Mouse (Mus musculus): ENCODE results near the gene D16Ertd472e. TPM values are rescaled to one million over a fixed set of nuclear protein-coding genes. Genes with fewer than 3 reads are reported as not detected.

D16Ertd472e gene
- polyA plus RNA-seq, 1 experiment from 2014 or later: 7.5 TPM

DNA sequence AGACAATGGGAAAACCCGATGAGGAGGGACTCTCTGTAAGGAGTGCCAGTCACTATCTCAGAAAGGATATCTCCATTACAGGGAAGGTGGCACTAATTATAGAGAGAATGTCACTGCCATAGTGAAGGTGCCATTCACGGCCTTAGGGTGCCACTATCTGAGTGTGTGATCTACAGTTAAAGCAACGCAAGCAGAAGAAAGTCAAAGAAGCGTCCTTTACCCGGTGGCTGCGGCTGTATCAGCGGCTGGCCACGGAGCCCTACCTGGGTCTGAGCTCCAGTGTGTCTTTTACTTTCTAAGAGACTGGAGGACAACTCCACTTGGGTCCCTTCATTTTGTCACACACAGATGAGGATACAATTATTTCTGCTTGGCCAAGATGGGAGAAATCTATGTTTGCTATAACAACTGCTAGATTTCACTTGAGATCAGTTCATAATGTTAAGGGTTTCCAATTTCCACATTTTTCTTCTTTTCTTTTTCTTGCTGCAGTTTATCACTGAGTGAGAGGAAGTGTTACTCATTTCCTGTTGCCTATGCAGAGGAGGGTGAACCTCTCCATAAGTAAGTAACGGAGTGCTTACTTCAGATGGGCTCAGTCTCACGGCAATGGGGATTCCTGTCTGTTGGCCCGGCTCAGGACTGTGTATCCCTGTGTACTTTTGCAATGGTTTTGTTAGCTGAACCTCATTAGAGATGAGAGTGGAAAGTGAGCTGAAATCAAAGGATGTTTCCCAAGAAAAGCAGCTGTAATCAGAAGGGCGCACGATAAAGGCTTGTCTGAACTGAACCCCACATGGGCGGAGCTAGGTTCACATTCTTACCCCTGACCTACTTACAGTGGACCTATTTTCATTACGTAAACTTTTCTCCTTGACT lies 13.2 kb downstream of the D16Ertd472e start:
- 90% methylated on average over 15 of the region's 15 CpGs for WGBS
- H3K36me3 ChIP-seq (replicated peaks): peaks cover 18% of the 10 kb centered on the region; the same call in 1 of the 2 replicates
- H3K27ac ChIP-seq: no peak overlapping the region
- H3K9me3 ChIP-seq: no peaks in the 10 kb centered on the region
- H3K4me3 ChIP-seq: no peak overlapping the region
- no peak for ATAC-seq (replicated peaks)
- no peaks in the 10 kb centered on the region for H3K27me3 ChIP-seq (replicated peaks)
- H3K4me2 ChIP-seq: no peak overlapping the region
- no peak overlapping the region for H3K9ac ChIP-seq
- no peaks in the 10 kb centered on the region for H3K4me1 ChIP-seq

DNA sequence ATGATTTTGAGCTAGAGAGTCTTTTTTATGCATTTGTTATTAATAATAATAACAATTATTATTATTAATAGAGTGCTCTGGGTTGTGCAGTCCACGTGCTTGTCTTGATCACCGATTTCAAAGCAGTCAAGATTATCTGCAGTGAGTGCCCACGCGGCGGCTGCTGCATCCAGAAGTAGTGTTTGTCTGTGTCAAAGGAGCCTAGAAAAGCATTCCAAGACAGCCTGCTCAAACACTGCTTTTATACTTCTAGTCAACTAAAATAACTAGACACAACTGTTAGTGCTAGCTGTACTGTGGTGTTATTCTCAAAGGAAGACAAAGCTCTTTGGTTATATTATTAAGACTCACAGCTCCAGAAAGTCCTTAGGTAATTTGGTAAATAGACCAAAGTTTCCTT lies 15.9 kb downstream of the D16Ertd472e start:
- 94% methylated on average over 5 of the region's 5 CpGs for WGBS
- no peak overlapping the region for H3K9ac ChIP-seq
- H3K4me3 ChIP-seq: no peak overlapping the region
- H3K27ac ChIP-seq: no peak overlapping the region
- H3K36me3 ChIP-seq (replicated peaks): peaks cover 18% of the 10 kb centered on the region; the same call in 1 of the 2 replicates
- H3K27me3 ChIP-seq (replicated peaks): no peaks in the 10 kb centered on the region
- no peak overlapping the region for H3K4me2 ChIP-seq
- H3K4me1 ChIP-seq: no peaks in the 10 kb centered on the region
- no peaks in the 10 kb centered on the region for H3K9me3 ChIP-seq
- ATAC-seq (replicated peaks): no peak

DNA sequence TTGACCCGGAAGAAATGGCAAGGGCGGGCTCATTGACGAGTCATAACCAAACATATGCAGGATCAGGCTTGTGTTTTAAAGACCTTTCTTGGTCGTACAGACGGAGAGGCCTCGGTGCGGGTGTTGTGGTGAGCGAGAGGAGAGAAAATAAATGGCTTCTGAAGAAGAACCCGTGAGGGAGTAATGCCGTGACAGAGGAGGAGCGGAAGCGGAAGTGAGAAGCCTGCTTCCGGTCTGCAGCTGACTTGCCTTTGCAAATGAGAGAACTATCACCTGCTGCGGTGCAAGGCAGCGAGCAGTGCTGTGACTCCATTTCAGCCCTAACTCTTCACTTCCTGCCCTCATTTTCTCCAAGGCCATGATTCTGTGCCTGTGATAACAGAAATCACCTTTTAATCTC lies 16.4 kb downstream of the D16Ertd472e start:
- Histone ChIP-seq H3K27me3 (replicated peaks) (no peaks in the 10 kb centered on the region), H3K27ac (no peak overlapping the region), H3K36me3 (replicated peaks) (peaks cover 18% of the 10 kb centered on the region; the same call in 1 of the 2 replicates), H3K9ac (no peak overlapping the region), H3K4me1 (no peaks in the 10 kb centered on the region), H3K4me2 (no peak overlapping the region), H3K4me3 (no peak overlapping the region), H3K9me3 (no peaks in the 10 kb centered on the region)
- 94% methylated on average over 15 of the region's 15 CpGs for WGBS
- no peak for ATAC-seq (replicated peaks)

DNA sequence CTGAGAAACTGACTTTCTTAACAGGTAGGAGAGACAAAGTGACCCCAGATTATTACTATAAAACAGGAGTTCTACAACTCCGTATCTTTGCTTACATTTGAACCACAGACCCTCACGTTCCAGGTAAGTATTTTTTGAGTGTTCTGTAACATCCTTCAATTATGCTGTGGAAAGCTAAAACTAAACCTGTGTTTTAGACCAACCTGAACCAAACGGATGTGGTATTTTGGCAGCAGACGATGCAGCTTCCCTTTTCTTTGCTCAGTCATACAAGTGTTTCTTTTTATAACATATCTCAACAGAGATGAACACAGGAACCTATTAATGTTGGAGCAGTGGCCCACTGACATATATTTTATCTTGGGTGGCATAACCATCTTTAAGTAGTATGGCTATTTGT lies 18.9 kb downstream of the D16Ertd472e start:
- no peak overlapping the region for H3K27ac ChIP-seq
- ATAC-seq (replicated peaks): no peak
- no peaks in the 10 kb centered on the region for H3K27me3 ChIP-seq (replicated peaks)
- H3K4me1 ChIP-seq: no peaks in the 10 kb centered on the region
- no peak overlapping the region for H3K4me3 ChIP-seq
- no peaks in the 10 kb centered on the region for H3K9me3 ChIP-seq
- H3K36me3 ChIP-seq (replicated peaks): peaks cover 7% of the 10 kb centered on the region; the same call in 1 of the 2 replicates
- no peak overlapping the region for H3K9ac ChIP-seq
- WGBS: 96% methylated on average over 4 of the region's 4 CpGs
- no peak overlapping the region for H3K4me2 ChIP-seq

DNA sequence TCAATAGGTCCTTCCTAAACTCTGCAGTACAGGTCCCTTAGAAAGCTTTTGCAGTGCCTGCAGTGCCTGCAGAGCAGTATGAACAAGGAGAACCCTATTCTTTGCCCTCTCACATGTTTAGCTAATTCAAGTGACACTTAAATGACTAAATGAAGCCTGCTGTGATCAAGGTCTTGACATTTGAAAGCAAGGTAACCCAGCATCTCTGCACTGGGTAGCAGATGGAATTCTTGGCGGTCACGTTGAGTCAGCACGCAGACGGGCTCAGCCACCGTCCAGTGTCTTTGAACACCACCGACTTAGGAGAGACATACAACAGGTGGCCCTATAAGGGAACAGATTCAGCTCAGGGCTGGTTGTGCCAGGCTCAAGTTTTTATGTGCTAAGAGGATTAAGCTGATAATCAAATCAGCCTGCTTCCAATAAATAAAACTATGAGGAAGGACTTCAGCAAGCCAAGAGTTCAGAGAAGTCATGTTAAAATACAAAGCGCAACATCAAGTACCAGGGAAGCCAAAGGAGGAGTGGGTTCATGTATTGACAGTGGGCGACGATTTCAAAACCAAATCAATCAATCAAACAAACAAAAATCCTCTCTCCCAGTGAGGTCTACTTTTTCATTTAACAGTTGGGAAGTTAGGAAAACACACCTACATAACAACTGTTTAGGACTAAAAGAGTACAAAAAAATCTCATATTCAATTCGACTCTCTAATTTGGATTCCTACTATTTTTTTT lies 21.4 kb downstream of the D16Ertd472e start:
- no peak overlapping the region for H3K9ac ChIP-seq
- H3K4me1 ChIP-seq: no peaks in the 10 kb centered on the region
- H3K4me3 ChIP-seq: no peak overlapping the region
- no peak overlapping the region for H3K4me2 ChIP-seq
- H3K9me3 ChIP-seq: no peaks in the 10 kb centered on the region
- no peak for ATAC-seq (replicated peaks)
- H3K27me3 ChIP-seq (replicated peaks): no peaks in the 10 kb centered on the region
- no peak overlapping the region for H3K27ac ChIP-seq
- no peaks in the 10 kb centered on the region; the same call in 1 of the 2 replicates for H3K36me3 ChIP-seq (replicated peaks)
- WGBS: 77% methylated on average over 10 of the region's 10 CpGs

DNA sequence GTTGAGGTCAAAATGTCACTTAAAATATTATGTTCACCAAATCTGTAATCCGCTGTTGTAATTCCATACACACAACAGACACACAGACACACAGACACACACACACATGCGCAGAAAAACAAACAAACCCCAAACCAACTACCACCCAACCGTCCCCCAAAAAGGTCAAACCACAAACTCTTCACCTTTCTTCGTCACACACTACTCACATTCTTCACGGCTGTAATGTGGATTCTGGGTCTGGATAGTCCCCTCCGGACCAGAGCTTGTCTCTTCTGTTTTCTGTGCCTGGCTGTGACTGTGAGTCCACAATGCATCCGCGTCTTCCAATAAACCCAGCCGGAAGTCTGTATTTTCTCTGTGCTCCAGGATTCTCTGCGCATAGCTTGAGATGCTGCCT lies 29.1 kb downstream of the D16Ertd472e start:
- H3K36me3 ChIP-seq (replicated peaks): no peaks in the 10 kb centered on the region; the same call in 1 of the 2 replicates
- no peak overlapping the region for H3K27ac ChIP-seq
- H3K9me3 ChIP-seq: no peaks in the 10 kb centered on the region
- no peak overlapping the region for H3K9ac ChIP-seq
- ATAC-seq (replicated peaks): no peak
- no peak overlapping the region for H3K4me3 ChIP-seq
- H3K27me3 ChIP-seq (replicated peaks): no peaks in the 10 kb centered on the region
- no peak overlapping the region for H3K4me2 ChIP-seq
- H3K4me1 ChIP-seq: no peaks in the 10 kb centered on the region
- WGBS: 96% methylated on average over 10 of the region's 10 CpGs

DNA sequence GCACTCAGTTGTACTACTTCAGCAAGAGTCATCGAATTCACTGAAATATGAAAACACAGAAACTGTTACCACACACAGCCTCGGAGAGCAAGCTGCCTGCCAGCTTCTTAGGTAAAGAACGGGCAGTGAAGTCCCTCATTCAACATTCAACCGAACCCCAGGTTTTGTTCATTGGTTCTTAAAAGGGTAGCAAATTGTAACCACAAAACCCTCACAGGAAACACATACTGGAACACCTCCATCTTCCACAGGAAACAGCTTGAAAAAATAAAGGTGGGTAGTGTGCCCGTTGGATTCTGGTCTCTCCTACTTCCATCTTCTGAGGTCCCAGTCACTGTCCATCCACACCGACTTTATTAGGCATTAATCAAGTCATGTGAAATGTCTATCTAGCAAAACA lies 30.0 kb downstream of the D16Ertd472e start:
- Histone ChIP-seq H3K4me3 (no peak overlapping the region), H3K9ac (no peak overlapping the region), H3K27me3 (replicated peaks) (no peaks in the 10 kb centered on the region), H3K4me1 (no peaks in the 10 kb centered on the region), H3K4me2 (no peak overlapping the region), H3K9me3 (no peaks in the 10 kb centered on the region), H3K27ac (no peak overlapping the region), H3K36me3 (replicated peaks) (no peaks in the 10 kb centered on the region; the same call in 1 of the 2 replicates)
- WGBS: 96% methylated on average over 6 of the region's 6 CpGs
- no peak for ATAC-seq (replicated peaks)

- H3K4me2 ChIP-seq: no peak overlapping the region
- H3K27ac ChIP-seq: no peak overlapping the region
- H3K9me3 ChIP-seq: no peaks in the 10 kb centered on the region
- ATAC-seq (replicated peaks): no peak
- no peaks in the 10 kb centered on the region for H3K4me1 ChIP-seq
- no peaks in the 10 kb centered on the region for H3K27me3 ChIP-seq (replicated peaks)
- H3K36me3 ChIP-seq (replicated peaks): no peaks in the 10 kb centered on the region
- whole genome bisulfite sequencing: 82% methylated on average over 16 of the region's 16 CpGs
- H3K4me3 ChIP-seq: no peak overlapping the region
- H3K9ac ChIP-seq: no peak overlapping the region
Observed at GRCm38 (mm10) chr16:78540376-78541246, 35.9 kb downstream of the D16Ertd472e start.

DNA sequence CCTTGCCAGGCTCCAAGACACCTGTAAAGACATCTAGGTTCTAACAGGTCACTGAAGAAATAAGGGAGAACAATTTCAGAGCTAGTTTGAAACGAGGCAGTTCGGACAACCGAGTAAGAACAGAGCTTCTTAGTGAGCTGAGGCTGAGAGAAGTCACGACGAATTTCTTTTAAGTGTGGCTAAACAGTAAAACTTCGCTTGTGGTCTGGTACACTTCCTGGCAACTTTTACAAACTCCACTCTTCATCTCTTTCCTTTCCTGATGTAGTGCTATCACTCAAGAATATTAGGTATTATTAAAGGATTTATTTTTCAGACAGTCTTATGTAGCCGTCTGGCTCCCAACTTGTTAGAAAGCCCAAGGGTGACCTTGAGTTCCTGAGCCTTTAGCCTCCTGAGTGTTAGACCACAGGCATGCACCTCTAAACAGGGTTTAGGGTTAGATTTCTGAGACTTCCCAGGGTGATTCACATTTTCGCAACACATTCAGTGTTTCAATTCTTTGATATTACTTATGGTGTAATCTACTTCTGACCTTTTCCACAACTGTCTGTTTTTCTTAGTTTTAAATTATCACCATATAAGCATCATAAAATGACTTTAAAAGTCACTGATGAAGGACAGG lies 38.6 kb downstream of the D16Ertd472e start:
- Histone ChIP-seq H3K4me2 (no peak overlapping the region), H3K4me3 (no peak overlapping the region), H3K27me3 (replicated peaks) (no peaks in the 10 kb centered on the region), H3K4me1 (no peaks in the 10 kb centered on the region), H3K9ac (no peak overlapping the region), H3K36me3 (replicated peaks) (no peaks in the 10 kb centered on the region), H3K27ac (no peak overlapping the region), H3K9me3 (no peaks in the 10 kb centered on the region)
- WGBS: 87% methylated on average over 8 of the region's 8 CpGs
- ATAC-seq (replicated peaks): no peak

DNA sequence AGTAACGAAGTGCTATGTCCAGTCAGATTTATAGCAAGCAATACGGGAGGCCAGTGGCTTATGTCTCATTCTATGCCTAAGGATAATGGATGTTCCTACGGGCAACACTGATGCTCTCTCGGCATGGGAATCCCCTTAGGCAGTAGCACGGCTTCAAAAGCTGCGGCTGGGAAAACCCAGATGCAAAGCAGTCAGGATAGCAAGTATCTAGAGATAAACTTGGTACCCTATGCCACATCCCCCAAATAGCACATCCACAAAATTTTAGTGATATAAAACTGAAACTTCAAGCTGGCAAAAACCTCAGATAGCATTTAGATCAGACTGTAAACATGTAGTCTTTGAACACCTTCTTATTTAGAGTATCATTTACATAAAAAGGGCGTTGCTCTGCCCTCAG lies 39.2 kb downstream of the D16Ertd472e start:
- Histone ChIP-seq H3K4me1 (no peaks in the 10 kb centered on the region), H3K9me3 (no peaks in the 10 kb centered on the region), H3K9ac (no peak overlapping the region), H3K4me3 (no peak overlapping the region), H3K4me2 (no peak overlapping the region), H3K36me3 (replicated peaks) (no peaks in the 10 kb centered on the region), H3K27me3 (replicated peaks) (no peaks in the 10 kb centered on the region), H3K27ac (no peak overlapping the region)
- 62% methylated on average over 7 of the region's 7 CpGs for WGBS
- ATAC-seq (replicated peaks): no peak

- H3K27me3 ChIP-seq (replicated peaks): no peaks in the 10 kb centered on the region
- H3K4me1 ChIP-seq: no peaks in the 10 kb centered on the region
- no peak overlapping the region for H3K9ac ChIP-seq
- H3K4me3 ChIP-seq: no peak overlapping the region
- H3K4me2 ChIP-seq: no peak overlapping the region
- H3K36me3 ChIP-seq (replicated peaks): no peaks in the 10 kb centered on the region
- no peaks in the 10 kb centered on the region for H3K9me3 ChIP-seq
- WGBS: 85% methylated on average over 8 of the region's 8 CpGs
- ATAC-seq (replicated peaks): no peak
- H3K27ac ChIP-seq: no peak overlapping the region
Observed at GRCm38 (mm10) chr16:78534468-78534867, 42.0 kb downstream of the D16Ertd472e start.
